Mouse (Mus musculus) MEL (cell line): ENCODE results near the gene Mcoln3. TPM values are rescaled to one million over a fixed set of nuclear protein-coding genes. Genes with fewer than 3 reads are reported as not detected.

Experiments
- DNase-seq: peaks from one replicate; pipeline ENCODE4 v3.0.0; 2011; ENCODE audit warnings: low read depth, low spot score
- H3K27ac ChIP-seq: 2 replicates; pipeline ENCODE4 v1.5.1; 2012; ENCODE audit warnings: low read depth, mild to moderate bottlenecking, control low read depth, low read length, moderate library complexity; ENCODE audit not compliant: control insufficient read depth
- H3K27me3 ChIP-seq, 2 experiments: fragments of 150-350 bp in 1 of 2; sonication (generic) in 1 of 2; 2 replicates each; pipeline ENCODE4 v1.6.1; 2012; ENCODE audit warnings: low read length in 2 of 2, mild to moderate bottlenecking in 2 of 2, improper control_type of control experiment in 1 of 2, moderate library complexity in 1 of 2; ENCODE audit not compliant: insufficient read depth in 2 of 2, control insufficient read depth in 1 of 2
- H3K36me3 ChIP-seq, 2 experiments: 2 replicates each; pipeline ENCODE4 v1.6.1; 2012 to 2014; ENCODE audit warnings: low read length in 2 of 2, improper control_type of control experiment in 1 of 2, inconsistent platforms in 1 of 2, mild to moderate bottlenecking in 1 of 2; ENCODE audit not compliant: insufficient read depth in 2 of 2, control insufficient read depth in 1 of 2
- H3K4me1 ChIP-seq, 2 experiments: fragments of 150-350 bp in 1 of 2; sonication (generic) in 1 of 2; 2 replicates each; pipeline ENCODE4 v1.6.1; 2012; ENCODE audit warnings: low read length in 2 of 2, improper control_type of control experiment in 1 of 2, mild to moderate bottlenecking in 1 of 2; ENCODE audit not compliant: insufficient read depth in 2 of 2, control insufficient read depth in 1 of 2
- H3K4me3 ChIP-seq, 2 experiments: fragments of 150-350 bp in 1 of 2; sonication (generic) in 1 of 2; 2 replicates each; pipeline ENCODE4 v1.5.1; 2012; ENCODE audit warnings: low read depth in 2 of 2, low read length in 2 of 2, mild to moderate bottlenecking in 2 of 2, moderate library complexity in 2 of 2, control low read depth in 1 of 2, improper control_type of control experiment in 1 of 2; ENCODE audit not compliant: control insufficient read depth in 1 of 2, insufficient read depth in 1 of 2
- H3K79me2 ChIP-seq: 2 replicates; pipeline ENCODE4 v1.6.1; 2012; ENCODE audit warnings: mild to moderate bottlenecking, low read length, moderate library complexity; ENCODE audit not compliant: control insufficient read depth, poor library complexity, insufficient read depth
- H3K9ac ChIP-seq: 2 replicates; pipeline ENCODE4 v1.6.1; 2012; ENCODE audit warnings: low read depth, mild to moderate bottlenecking, control low read depth, low read length, moderate library complexity; ENCODE audit not compliant: control insufficient read depth, poor library complexity, severe bottlenecking
- H3K9me3 ChIP-seq: fragments of 150-350 bp; sonication (generic); replicated peaks from 2 replicates; pipeline ENCODE4 v1.6.1; 2012; ENCODE audit warnings: mild to moderate bottlenecking, low read length, improper control_type of control experiment, moderate library complexity; ENCODE audit not compliant: insufficient read depth
- CHD1 ChIP-seq: IDR thresholded peaks from 2 replicates; pipeline ENCODE4 v1.6.1; 2012; ENCODE audit warnings: low read depth, mild to moderate bottlenecking, inconsistent platforms, low read length, improper control_type of control experiment
- CTCF ChIP-seq, 3 experiments: IDR thresholded peaks in 2 of 3; conservative IDR thresholded peaks in 1 of 3; 2 replicates each; pipeline ENCODE4 v1.5.1; 2011 to 2012; ENCODE audit warnings: low read length in 3 of 3, low read depth in 2 of 3, mild to moderate bottlenecking in 2 of 3, improper control_type of control experiment in 1 of 3, inconsistent platforms in 1 of 3, mixed read lengths in 1 of 3, moderate library complexity in 1 of 3; ENCODE audit not compliant: control insufficient read depth in 1 of 3, insufficient read depth in 1 of 3, poor library complexity in 1 of 3, severe bottlenecking in 1 of 3
- E2F4 ChIP-seq: IDR thresholded peaks from 2 replicates; pipeline ENCODE4 v1.6.1; 2011; ENCODE audit warnings: low read depth, low read length, improper control_type of control experiment, borderline replicate concordance
- ELF1 ChIP-seq: IDR thresholded peaks from 2 replicates; pipeline ENCODE4 v1.6.1; 2014; ENCODE audit warnings: low read depth, mild to moderate bottlenecking, inconsistent platforms, low read length, improper control_type of control experiment, moderate library complexity
- EP300 ChIP-seq, 2 experiments: IDR thresholded peaks; 2 replicates each; pipeline ENCODE4 v1.6.1; 2011; ENCODE audit warnings: improper control_type of control experiment in 2 of 2, low read length in 2 of 2, low read depth in 1 of 2, mild to moderate bottlenecking in 1 of 2
- ETS1 ChIP-seq: IDR thresholded peaks from 2 replicates; pipeline ENCODE4 v1.6.1; 2012; ENCODE audit warnings: low read depth, mild to moderate bottlenecking, inconsistent platforms, low read length, improper control_type of control experiment, moderate library complexity
- GABPA ChIP-seq: IDR thresholded peaks from 2 replicates; pipeline ENCODE4 v1.6.1; 2012; ENCODE audit warnings: low read depth, mild to moderate bottlenecking, inconsistent platforms, low read length, improper control_type of control experiment, moderate library complexity
- GATA1 ChIP-seq: IDR thresholded peaks from 2 replicates; pipeline ENCODE4 v1.6.1; 2011; ENCODE audit warnings: low read depth, low read length, improper control_type of control experiment
- JUND ChIP-seq: IDR thresholded peaks from 2 replicates; pipeline ENCODE4 v1.6.1; 2011; ENCODE audit warnings: low read depth, mild to moderate bottlenecking, improper control_type of control experiment, low read length
- MAFK ChIP-seq: IDR thresholded peaks from 2 replicates; pipeline ENCODE4 v1.6.1; 2011; ENCODE audit warnings: low read depth, mild to moderate bottlenecking, low read length, improper control_type of control experiment, borderline replicate concordance
- MAZ ChIP-seq: IDR thresholded peaks from 2 replicates; pipeline ENCODE4 v1.6.1; 2012; ENCODE audit warnings: low read depth, mild to moderate bottlenecking, inconsistent platforms, low read length, improper control_type of control experiment
- MEF2A ChIP-seq: IDR thresholded peaks from 2 replicates; pipeline ENCODE4 v1.6.1; 2014; ENCODE audit warnings: low read depth, mild to moderate bottlenecking, inconsistent platforms, low read length, improper control_type of control experiment; ENCODE audit not compliant: poor library complexity, insufficient replicate concordance, severe bottlenecking; ENCODE audit errors: extremely low read depth
- MXI1 ChIP-seq: IDR thresholded peaks from 2 replicates; pipeline ENCODE4 v1.6.1; 2011; ENCODE audit warnings: mild to moderate bottlenecking, low read depth, low read length, improper control_type of control experiment
- MYC ChIP-seq: IDR thresholded peaks from 2 replicates; pipeline ENCODE4 v1.6.1; 2011; ENCODE audit warnings: low read depth, mild to moderate bottlenecking, low read length, improper control_type of control experiment, moderate library complexity
- NELFE ChIP-seq: IDR thresholded peaks from 2 replicates; pipeline ENCODE4 v1.6.1; 2011; ENCODE audit warnings: low read depth, low read length, improper control_type of control experiment
- POLR2A ChIP-seq, 2 experiments: IDR thresholded peaks; 2 replicates each; pipeline ENCODE4 v1.6.1; 2011 to 2012; ENCODE audit warnings: low read length in 2 of 2, mild to moderate bottlenecking in 2 of 2, control low read depth in 1 of 2, improper control_type of control experiment in 1 of 2, low read depth in 1 of 2, moderate library complexity in 1 of 2; ENCODE audit not compliant: control insufficient read depth in 1 of 2, insufficient read depth in 1 of 2, poor library complexity in 1 of 2
- POLR2AphosphoS5 ChIP-seq: IDR thresholded peaks from 2 replicates; pipeline ENCODE4 v1.6.1; 2012; ENCODE audit warnings: low read depth, borderline replicate concordance, mild to moderate bottlenecking, inconsistent platforms, low read length, moderate library complexity, mixed read lengths
- SIN3A ChIP-seq: IDR thresholded peaks from 2 replicates; pipeline ENCODE4 v1.6.1; 2012; ENCODE audit warnings: low read length, improper control_type of control experiment, inconsistent platforms
- TAL1 ChIP-seq: IDR thresholded peaks from 2 replicates; pipeline ENCODE4 v1.6.1; 2012; ENCODE audit warnings: mild to moderate bottlenecking, inconsistent platforms, low read length, moderate library complexity, mixed read lengths
- ZC3H11A ChIP-seq: IDR thresholded peaks from 2 replicates; pipeline ENCODE4 v1.6.1; 2012; ENCODE audit warnings: low read depth, mild to moderate bottlenecking, inconsistent platforms, low read length, improper control_type of control experiment
- ZMIZ1 ChIP-seq: IDR thresholded peaks from 2 replicates; pipeline ENCODE4 v1.6.1; 2012; ENCODE audit warnings: low read depth, mild to moderate bottlenecking, inconsistent platforms, low read length, improper control_type of control experiment, moderate library complexity
- ZNF384 ChIP-seq: IDR thresholded peaks from 2 replicates; pipeline ENCODE4 v1.6.1; 2012; ENCODE audit warnings: low read depth, mild to moderate bottlenecking, inconsistent platforms, low read length, improper control_type of control experiment
- polyA plus RNA-seq, 2 experiments: library from polyadenylated mRNA; stranded (reverse) in 1 of 2; unstranded in 1 of 2; fragments of >175 nt in 1 of 2; fragments of >200 nt in 1 of 2; gene quantifications; 2 replicates each; pipeline versions ENCODE4 v1.2.1 to v1.2.4; 2012; ENCODE audit warnings: low replicate concordance in 2 of 2, low read depth in 1 of 2; ENCODE audit not compliant: insufficient read length in 2 of 2, insufficient read depth in 1 of 2, missing spikeins in 1 of 2
- total RNA-seq: library from RNA; depleted of rRNA; stranded (reverse); fragments of 300-350 nt; gene quantifications from 2 replicates; pipeline ENCODE4 v1.2.3, GENCODE M21; 2012

Gene Mcoln3
- total and polyA plus RNA-seq, 3 experiments: not detected

- no peak for TF ChIP-seq ZNF384
- TF ChIP-seq CHD1: no peak
- no peak for TF ChIP-seq SIN3A
- no peak for TF ChIP-seq E2F4
- no peak for TF ChIP-seq JUND
- no peak for TF ChIP-seq MAFK
- TF ChIP-seq NELFE: no peak
- no peak for TF ChIP-seq ZC3H11A
- no peak for TF ChIP-seq TAL1
- no peak for TF ChIP-seq EP300 (IDR thresholded peaks at IDR 0.05; ENCODE audit: low read depth in 1 of 2, low read length in 2 of 2)
- no peak for TF ChIP-seq CTCF (IDR thresholded peaks at IDR 0.05 in 2 of 3, conservative IDR thresholded peaks at IDR 0.05 in 1 of 3; ENCODE audit: control insufficient read depth in 1 of 3, insufficient read depth in 1 of 3, low read depth in 2 of 3, low read length in 3 of 3, poor library complexity in 1 of 3, severe bottlenecking in 1 of 3)
- TF ChIP-seq GATA1: no peak
- DNase-seq: no peak
- Histone ChIP-seq H3K4me1 (peaks cover 0 to 6% of the 10 kb centered on the region in 2 experiments; a peak in 1 of 4 replicates), H3K27me3 (no peaks in the 10 kb centered on the region), H3K9ac (no peak overlapping the region), H3K4me3 (no peak overlapping the region), H3K27ac (no peak overlapping the region), H3K36me3 (no peaks in the 10 kb centered on the region; a peak in 1 of 4 replicates), H3K79me2 (no peaks in the 10 kb centered on the region), H3K9me3 (no peaks in the 10 kb centered on the region)
These were observed 17.6 kb downstream of the Mcoln3 start for GRCm38 (mm10) chr3:146134834-146135233.

- Histone ChIP-seq H3K27ac (no peak overlapping the region), H3K4me1 (peaks cover 0 to 6% of the 10 kb centered on the region in 2 experiments; a peak in 1 of 4 replicates), H3K4me3 (no peak overlapping the region), H3K9ac (no peak overlapping the region), H3K36me3 (no peaks in the 10 kb centered on the region; a peak in 1 of 4 replicates), H3K79me2 (no peaks in the 10 kb centered on the region), H3K9me3 (no peaks in the 10 kb centered on the region), H3K27me3 (no peaks in the 10 kb centered on the region)
- no peak for TF ChIP-seq MEF2A
- TF ChIP-seq POLR2A (IDR thresholded peaks at IDR 0.05; ENCODE audit: control insufficient read depth in 1 of 2, insufficient read depth in 1 of 2, low read depth in 1 of 2, low read length in 2 of 2, poor library complexity in 1 of 2): no peak
- TF ChIP-seq MXI1: no peak
- TF ChIP-seq ZMIZ1: no peak
- TF ChIP-seq MYC: no peak
- no peak for TF ChIP-seq CHD1
- no peak for TF ChIP-seq ETS1
- no peak for TF ChIP-seq CTCF (IDR thresholded peaks at IDR 0.05 in 2 of 3, conservative IDR thresholded peaks at IDR 0.05 in 1 of 3; ENCODE audit: control insufficient read depth in 1 of 3, insufficient read depth in 1 of 3, low read depth in 2 of 3, low read length in 3 of 3, poor library complexity in 1 of 3, severe bottlenecking in 1 of 3)
- no peak for TF ChIP-seq ELF1
- no peak for TF ChIP-seq POLR2AphosphoS5
- TF ChIP-seq MAZ: no peak
- no peak for TF ChIP-seq EP300 (IDR thresholded peaks at IDR 0.05; ENCODE audit: low read depth in 1 of 2, low read length in 2 of 2)
- no peak for TF ChIP-seq GABPA
- DNase-seq: no peak
These were observed 18.2 kb downstream of the Mcoln3 start for GRCm38 (mm10) chr3:146135417-146135816.
